Mouse (Mus musculus) lung, postnatal 10 days (tissue): ENCODE data around the gene Daam1.

Experiments
- DNase-seq: peaks from one replicate; pipeline ENCODE4 v3.0.0; 2021

Daam1 gene

GRCm38 (mm10) chr12:71830607-71831257 is at the start of gene Daam1:
Daam1 (plus strand) TSS chr12:71831078.
- DNase-seq = peak; percentile 96

- DNase-seq = peak; percentile 59
Measured at GRCm38 (mm10) chr12:71781220-71781619, 49.7 kb upstream of the Daam1 start.

- no peak for DNase-seq
Measured at GRCm38 (mm10) chr12:71783970-71784369, 46.9 kb upstream of the Daam1 start.

GRCm38 (mm10) chr12:71784666-71785255 is 46.1 kb upstream of the Daam1 start:
- DNase-seq = no peak

GRCm38 (mm10) chr12:71786521-71786920 is 44.4 kb upstream of the Daam1 start:
- no peak for DNase-seq

GRCm38 (mm10) chr12:71788791-71789190 is 42.1 kb upstream of the Daam1 start:
- DNase-seq = peak; percentile 61

- DNase-seq = no peak
Measured at GRCm38 (mm10) chr12:71790581-71790980, 40.3 kb upstream of the Daam1 start.

- DNase-seq = no peak
Measured at GRCm38 (mm10) chr12:71793114-71793513, 37.8 kb upstream of the Daam1 start.

- DNase-seq = no peak
Measured at GRCm38 (mm10) chr12:71795626-71796025, 35.3 kb upstream of the Daam1 start.

- DNase-seq = no peak
Measured at GRCm38 (mm10) chr12:71796517-71796916, 34.4 kb upstream of the Daam1 start.

GRCm38 (mm10) chr12:71807306-71807705 is 23.6 kb upstream of the Daam1 start:
- peak; percentile 41 for DNase-seq

- DNase-seq = peak; percentile 37
Measured at GRCm38 (mm10) chr12:71808631-71809030, 22.2 kb upstream of the Daam1 start.

GRCm38 (mm10) chr12:71809550-71809949 is 21.3 kb upstream of the Daam1 start:
- DNase-seq = no peak

- no peak for DNase-seq
Measured at GRCm38 (mm10) chr12:71812567-71812966, 18.3 kb upstream of the Daam1 start.

- DNase-seq = no peak
Measured at GRCm38 (mm10) chr12:71813251-71813650, 17.6 kb upstream of the Daam1 start.

GRCm38 (mm10) chr12:71813761-71814160 is 17.1 kb upstream of the Daam1 start:
- no peak for DNase-seq

GRCm38 (mm10) chr12:71820094-71820493 is 10.8 kb upstream of the Daam1 start:
- no peak for DNase-seq

GRCm38 (mm10) chr12:71821272-71821671 is 9.6 kb upstream of the Daam1 start:
- DNase-seq = no peak

GRCm38 (mm10) chr12:71821743-71822142 is 9.1 kb upstream of the Daam1 start:
- DNase-seq = no peak

GRCm38 (mm10) chr12:71824927-71825326 is 6.0 kb upstream of the Daam1 start:
- no peak for DNase-seq

GRCm38 (mm10) chr12:71830139-71830538 is 739 bp upstream of the Daam1 start:
- DNase-seq = no peak

GRCm38 (mm10) chr12:71831258-71832087 is 595 bp downstream of the Daam1 start:
- DNase-seq = no peak

- DNase-seq = peak; percentile 83
Measured at GRCm38 (mm10) chr12:71832225-71832624, 1.3 kb downstream of the Daam1 start.

GRCm38 (mm10) chr12:71834041-71834440 is 3.2 kb downstream of the Daam1 start:
- peak; percentile 62 for DNase-seq
